Mouse (Mus musculus): ENCODE data around the gene Olfr49.

GRCm38 (mm10) chr14:54267966-54268365 is 16.8 kb downstream of the Olfr49 start:
- TF ChIP-seq EP300 (IDR thresholded peaks at IDR 0.05; ENCODE audit: low read depth) (no peak), CTCF (IDR thresholded peaks at IDR 0.05; ENCODE audit: low read depth) (no peak)
